Mouse (Mus musculus) heart, postnatal 0 days (tissue): ENCODE measurements around the gene Snx9.

ENCODE experiments used
- CTCF ChIP-seq: IDR thresholded peaks from 2 replicates; pipeline ENCODE4 v1.5.1; 2016; ENCODE audit warnings: antibody characterized with exemption, control low read depth, low read depth
- EP300 ChIP-seq: IDR thresholded peaks from 2 replicates; pipeline ENCODE4 v1.6.1; 2016; ENCODE audit warnings: antibody characterized with exemption, low read depth

GRCm38 (mm10) chr17:5942156-5942555 lies 101.0 kb downstream of the Snx9 start:
- TF ChIP-seq EP300 (no peak), CTCF (no peak)
